ENCODE assay signal across 28 mouse cellular contexts in the genomic region with DNA sequence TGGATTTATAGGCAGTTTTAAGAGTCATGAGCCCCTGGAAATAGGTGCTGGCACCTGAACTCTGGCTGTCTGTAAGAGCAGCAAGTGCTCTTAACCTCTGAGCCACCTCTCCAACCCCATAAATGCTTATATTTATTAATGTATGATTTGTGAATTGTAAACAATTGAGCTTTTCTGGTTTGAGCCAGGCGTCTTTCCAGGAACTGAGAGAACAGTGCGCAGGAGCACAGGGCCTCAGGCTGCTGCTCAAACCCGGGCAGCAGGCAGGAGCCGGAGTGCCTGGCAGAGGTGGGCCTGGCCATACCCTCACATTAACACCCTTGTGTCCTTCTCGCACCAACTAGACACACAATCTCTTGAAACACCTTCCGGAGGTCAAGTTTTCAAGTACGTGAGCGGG. TPM values are rescaled to one million over a fixed set of nuclear protein-coding genes. Genes with fewer than 3 reads are reported as not detected.
DNase-seq lines count a peak whose midpoint lies in the region; ATAC-seq and TF ChIP-seq lines count a peak whose summit lies in the region.
"Had no signal": no experiment of that assay in that cellular context is flagged by ENCODE, and none has a peak within 500 bp of the region (broad histone marks: within the 10 kb centered on the region; RNA-seq: fewer than 3 reads in every experiment).

No protein-coding gene starts in this region.

- no peak overlapping the region for H3K4me2 ChIP-seq in midbrain, embryonic 13.5 days (replicated peaks)
- H3K4me2 ChIP-seq: forebrain, embryonic 13.5 days; heart, embryonic 13.5 days; hindbrain, embryonic 15.5 days had no signal

- no peak for TF ChIP-seq POLR2A in bone marrow, adult 2 months (IDR thresholded peaks at IDR 0.05; ENCODE audit: borderline replicate concordance, control insufficient read depth, low read depth, low read length)

- DNase-seq in midbrain, embryonic 10.5 days (ENCODE audit: low spot score) = peak; percentile 7
- peak; percentile 42 to 48 for DNase-seq in B cell, adult 2 months
- DNase-seq in left cerebral cortex, adult 18-20 months (ENCODE audit: low spot score in 2 of 2) = no peak
- DNase-seq in cerebellum, postnatal 14 days = no peak
- DNase-seq: adrenal gland, adult 2 months; adrenal gland, postnatal 14 days; cerebellum, adult 11-12 months; cerebellum, adult 8-10 months; cerebellum, postnatal 10 days; forebrain, postnatal 0 days; gastrocnemius, adult 2 months; gastrocnemius, postnatal 14 days; heart, postnatal 14 days; heart, postnatal 4 days had no signal

- no peak for ATAC-seq in midbrain, embryonic 13.5 days
- ATAC-seq: forebrain, embryonic 13.5 days; forebrain, postnatal 0 days had no signal

- 0 out of 2 replicates have a peak, but pooled peaks cover 9% of the 10 kb centered on the region for H3K27me3 ChIP-seq in midbrain, embryonic 10.5 days (ENCODE audit: low read depth, poor library complexity, severe bottlenecking)
- no peaks in the 10 kb centered on the region for H3K27me3 ChIP-seq in midbrain, embryonic 13.5 days
- H3K27me3 ChIP-seq: forebrain, embryonic 13.5 days; hindbrain, embryonic 15.5 days had no signal

- no peak overlapping the region for H3K4me3 ChIP-seq in midbrain, embryonic 10.5 days
- no peak overlapping the region for H3K4me3 ChIP-seq in midbrain, embryonic 13.5 days (replicated peaks)
- H3K4me3 ChIP-seq in bone marrow, adult 2 months (replicated peaks; ENCODE audit: control insufficient read depth, low read depth, low read length) = no peak overlapping the region
- H3K4me3 ChIP-seq: forebrain, embryonic 10.5 days; forebrain, embryonic 13.5 days; gastrocnemius, adult 2 months; heart, embryonic 13.5 days; hindbrain, embryonic 15.5 days had no signal

- peaks cover 3% of the 10 kb centered on the region; the same call in 1 of the 2 replicates for H3K4me1 ChIP-seq in midbrain, embryonic 10.5 days
- H3K4me1 ChIP-seq in midbrain, embryonic 13.5 days (replicated peaks) = peaks cover 5% of the 10 kb centered on the region
- peaks cover 1% of the 10 kb centered on the region; the same call in 1 of the 2 replicates for H3K4me1 ChIP-seq in bone marrow, adult 2 months (ENCODE audit: control insufficient read depth, insufficient read depth, low read length)

- no peak for TF ChIP-seq CTCF in bone marrow, adult 2 months (IDR thresholded peaks at IDR 0.05; ENCODE audit: control insufficient read depth, insufficient read depth, low read length)

- WGBS in midbrain, embryonic 10.5 days = 92% methylated on average over 8 of the region's 8 CpGs
- WGBS in midbrain, embryonic 13.5 days = 88% methylated on average over 8 of the region's 8 CpGs
- WGBS in bone marrow, adult 2 months = 90% methylated on average over 8 of the region's 8 CpGs

- H3K27ac ChIP-seq in midbrain, embryonic 10.5 days (replicated peaks) = no peak overlapping the region
- no peak overlapping the region for H3K27ac ChIP-seq in midbrain, embryonic 13.5 days
- H3K27ac ChIP-seq in bone marrow, adult 2 months (ENCODE audit: control insufficient read depth, insufficient read depth, low read depth, low read length, poor library complexity) = 0 out of 2 replicates have a peak overlapping the region, but pooled peaks have one; percentile 40
- H3K27ac ChIP-seq: forebrain, embryonic 10.5 days; forebrain, embryonic 13.5 days; gastrocnemius, adult 2 months; heart, embryonic 13.5 days; hindbrain, embryonic 15.5 days had no signal

- no peak overlapping the region for H3K9ac ChIP-seq in midbrain, embryonic 13.5 days (replicated peaks)
- H3K9ac ChIP-seq: forebrain, embryonic 13.5 days; forebrain, postnatal 0 days; heart, embryonic 13.5 days; hindbrain, embryonic 15.5 days had no signal

- no peaks in the 10 kb centered on the region for H3K9me3 ChIP-seq in midbrain, embryonic 10.5 days (replicated peaks)
- H3K9me3 ChIP-seq in midbrain, embryonic 13.5 days = no peaks in the 10 kb centered on the region
- H3K9me3 ChIP-seq: forebrain, embryonic 10.5 days; forebrain, embryonic 13.5 days; heart, embryonic 13.5 days; hindbrain, embryonic 15.5 days had no signal

- no peaks in the 10 kb centered on the region for H3K36me3 ChIP-seq in midbrain, embryonic 10.5 days
- no peaks in the 10 kb centered on the region for H3K36me3 ChIP-seq in midbrain, embryonic 13.5 days
- H3K36me3 ChIP-seq: forebrain, embryonic 10.5 days; heart, embryonic 13.5 days; hindbrain, embryonic 15.5 days had no signal

RNA-seq across cellular contexts. Expression of gene H2-Eb1, which starts 5.6 kb away (rescaled TPM):
- 1.5 and 2.0 TPM in 2 replicates for polyA plus RNA-seq in midbrain, embryonic 10.5 days (2016; fragmentation: Nextera tagmentation; extraction: Ambion mirVana)
- polyA plus RNA-seq in midbrain, embryonic 13.5 days (2015; fragmentation: Nextera tagmentation; extraction: Ambion mirVana) = 1.7 and 2.1 TPM in 2 replicates
- 32.6 and 82.7 TPM in 2 replicates for polyA plus RNA-seq in bone marrow, adult 2 months (2011; ENCODE audit: insufficient read depth, insufficient read length, low replicate concordance, missing spikeins)
- total RNA-seq in left cerebral cortex, adult 18-20 months (2021) = 1 to 10 TPM; 4.0 to 6.0 TPM

RNA-seq across cellular contexts. Expression of gene H2-Aa, which starts 12.4 kb away (rescaled TPM):
- polyA plus RNA-seq in midbrain, embryonic 10.5 days (2016; fragmentation: Nextera tagmentation; extraction: Ambion mirVana) = not detected in 2 replicates
- polyA plus RNA-seq in midbrain, embryonic 13.5 days (2015; fragmentation: Nextera tagmentation; extraction: Ambion mirVana) = 0.28 and 0.41 TPM in 2 replicates
- 65.0 and 143 TPM in 2 replicates for polyA plus RNA-seq in bone marrow, adult 2 months (2011; ENCODE audit: insufficient read depth, insufficient read length, low replicate concordance, missing spikeins)
- total RNA-seq in left cerebral cortex, adult 18-20 months (2021) = 1 to 10 TPM; 4.5 to 5.9 TPM
- total RNA-seq: MEL had no signal
- polyA plus RNA-seq: embryonic facial prominence, embryonic 11.5 days; hindbrain, embryonic 11.5 days had no signal

RNA-seq across cellular contexts. Expression of gene H2-Eb2, which starts 25.4 kb away (rescaled TPM):
- not detected in 2 replicates for polyA plus RNA-seq in midbrain, embryonic 10.5 days (2016; fragmentation: Nextera tagmentation; extraction: Ambion mirVana)
- 0.12 TPM in 1 of 2 replicates, not detected in the other for polyA plus RNA-seq in midbrain, embryonic 13.5 days (2015; fragmentation: Nextera tagmentation; extraction: Ambion mirVana)
- 0.29 and 0.60 TPM in 2 replicates for polyA plus RNA-seq in bone marrow, adult 2 months (2011; ENCODE audit: insufficient read depth, insufficient read length, low replicate concordance, missing spikeins)
- total RNA-seq in left cerebral cortex, adult 18-20 months (2021) = not detected
- total RNA-seq: adrenal gland, adult 2 months; adrenal gland, postnatal 14 days; adrenal gland, postnatal 4 days; forebrain, postnatal 0 days; gastrocnemius, adult 2 months; gastrocnemius, postnatal 14 days; gastrocnemius, postnatal 4 days; heart, postnatal 4 days; MEL had no signal
- polyA plus RNA-seq: embryonic facial prominence, embryonic 11.5 days; embryonic facial prominence, embryonic 14.5 days; forebrain, embryonic 10.5 days; forebrain, embryonic 13.5 days; frontal cortex, adult 2 months; heart, embryonic 13.5 days; hindbrain, embryonic 11.5 days; intestine, embryonic 14.5 days had no signal

RNA-seq across cellular contexts. Expression of gene H2-Ab1, which starts 42.6 kb away (rescaled TPM):
- polyA plus RNA-seq in midbrain, embryonic 10.5 days (2016; fragmentation: Nextera tagmentation; extraction: Ambion mirVana) = 8.3 and 11.1 TPM in 2 replicates
- 1.7 and 2.1 TPM in 2 replicates for polyA plus RNA-seq in midbrain, embryonic 13.5 days (2015; fragmentation: Nextera tagmentation; extraction: Ambion mirVana)
- 73.7 and 175 TPM in 2 replicates for polyA plus RNA-seq in bone marrow, adult 2 months (2011; ENCODE audit: insufficient read depth, insufficient read length, low replicate concordance, missing spikeins)
- total RNA-seq in left cerebral cortex, adult 18-20 months (2021) = 1 to 10 TPM; 3.2 to 5.2 TPM
- total RNA-seq: MEL had no signal

RNA-seq across cellular contexts. Expression of gene Btnl2, which starts 54.6 kb away (rescaled TPM):
- polyA plus RNA-seq in midbrain, embryonic 10.5 days (2016; fragmentation: Nextera tagmentation; extraction: Ambion mirVana) = 0.04 TPM in 1 of 2 replicates, not detected in the other
- polyA plus RNA-seq in midbrain, embryonic 13.5 days (2015; fragmentation: Nextera tagmentation; extraction: Ambion mirVana) = not detected in 2 replicates
- 1.1 and 1.8 TPM in 2 replicates for polyA plus RNA-seq in bone marrow, adult 2 months (2011; ENCODE audit: insufficient read depth, insufficient read length, low replicate concordance, missing spikeins)
- total RNA-seq in left cerebral cortex, adult 18-20 months (2021) = under 1 TPM; 0.63 to 0.68 TPM
- total RNA-seq: forebrain, postnatal 0 days; MEL had no signal
- polyA plus RNA-seq: embryonic facial prominence, embryonic 14.5 days; forebrain, embryonic 10.5 days; forebrain, embryonic 13.5 days; forebrain, postnatal 0 days; frontal cortex, adult 2 months; heart, embryonic 13.5 days; hindbrain, embryonic 11.5 days had no signal

Comparison
In these comparisons a context has a peak if more than half of its experiments do, and no peak if none do; other contexts are left out.
1. DNase-seq: peak in midbrain, embryonic 10.5 days (single experiment) and B cell, adult 2 months (2 of 2); none in left cerebral cortex, adult 18-20 months (0 of 2) and cerebellum, postnatal 14 days (0 of 2).
2. RNA of gene H2-Eb1, which starts 5.6 kb away (polyA plus RNA-seq): 32.6 to 82.7 TPM in bone marrow, adult 2 months; 1.7 to 2.1 TPM in midbrain, embryonic 13.5 days and 1.5 to 2.0 TPM in midbrain, embryonic 10.5 days; every median in the first group is over 10 times any median in the second.
3. RNA of gene H2-Aa, which starts 12.4 kb away (polyA plus RNA-seq): 65.0 to 143 TPM in bone marrow, adult 2 months; 0.28 to 0.41 TPM in midbrain, embryonic 13.5 days and not detected in midbrain, embryonic 10.5 days; every median in the first group is over 10 times any median in the second.